Mouse (Mus musculus) CH12.LX (cell line): Measurements from ENCODE around the gene Nfix. TPM values are rescaled to one million over a fixed set of nuclear protein-coding genes. Genes with fewer than 3 reads are reported as not detected.
A peak's percentile ranks its signal among the peaks of the same experiment; 100 is the strongest.

ENCODE experiments used
- DNase-seq: peaks from one replicate; pipeline ENCODE4 v3.0.0-alpha.2; 2013; ENCODE audit errors: extremely low read depth
- H3K27ac ChIP-seq: 2 replicates; pipeline ENCODE4 v1.5.1; 2012; ENCODE audit warnings: low read depth, mild to moderate bottlenecking, control low read depth, moderate library complexity; ENCODE audit not compliant: insufficient read depth
- H3K27me3 ChIP-seq: replicated peaks from 2 replicates; pipeline ENCODE3; 2012; ENCODE audit warnings: inconsistent platforms
- H3K36me3 ChIP-seq, 2 experiments: replicated peaks in 1 of 2; 2 replicates each; pipeline versions ENCODE3 to v1.6.1; 2012; ENCODE audit warnings: inconsistent platforms in 1 of 2, low read length in 1 of 2, mild to moderate bottlenecking in 1 of 2, mixed read lengths in 1 of 2, moderate library complexity in 1 of 2; ENCODE audit not compliant: control insufficient read depth in 1 of 2, insufficient read depth in 1 of 2
- H3K4me1 ChIP-seq, 2 experiments: 2 replicates each; pipeline ENCODE4 v1.6.1; 2012; ENCODE audit warnings: inconsistent platforms in 1 of 2, moderate library complexity in 1 of 2; ENCODE audit not compliant: insufficient read depth in 2 of 2, control insufficient read depth in 1 of 2
- H3K4me2 ChIP-seq: 2 replicates; pipeline ENCODE4 v1.6.1; 2012; ENCODE audit warnings: low read depth, mild to moderate bottlenecking, control low read depth; ENCODE audit not compliant: poor library complexity, insufficient read depth, severe bottlenecking
- H3K4me3 ChIP-seq, 3 experiments: fragments of 150-350 bp in 1 of 3; sonication (generic) in 1 of 3; replicated peaks in 1 of 3; 2 replicates each; pipeline versions ENCODE3 to v1.5.1; 2011 to 2012; ENCODE audit warnings: low read depth in 2 of 3, low read length in 2 of 3, mild to moderate bottlenecking in 2 of 3, moderate library complexity in 2 of 3, control low read depth in 1 of 3, improper control_type of control experiment in 1 of 3, inconsistent platforms in 1 of 3, mixed read lengths in 1 of 3; ENCODE audit not compliant: poor library complexity in 1 of 3
- H3K79me2 ChIP-seq: replicated peaks from 2 replicates; pipeline ENCODE4 v1.6.1; 2012; ENCODE audit warnings: mild to moderate bottlenecking, moderate library complexity; ENCODE audit not compliant: control insufficient read depth, poor library complexity, insufficient read depth, severe bottlenecking; ENCODE audit errors: extremely low read depth
- H3K9ac ChIP-seq: 2 replicates; pipeline ENCODE4 v1.6.1; 2012; ENCODE audit warnings: low read depth, mild to moderate bottlenecking, control low read depth, moderate library complexity; ENCODE audit not compliant: insufficient read depth
- H3K9me3 ChIP-seq: replicated peaks from 2 replicates; pipeline ENCODE3; 2012; ENCODE audit warnings: low read length, inconsistent platforms, mixed read lengths
- BHLHE40 ChIP-seq: IDR thresholded peaks from 2 replicates; pipeline ENCODE4 v1.6.1; 2011; ENCODE audit warnings: mild to moderate bottlenecking, low read depth, low read length, improper control_type of control experiment
- CHD1 ChIP-seq: IDR thresholded peaks from 2 replicates; pipeline ENCODE4 v1.6.1; 2012; ENCODE audit warnings: low read depth, low read length, improper control_type of control experiment, inconsistent platforms
- CHD2 ChIP-seq: IDR thresholded peaks from 2 replicates; pipeline ENCODE4 v1.6.1; 2011; ENCODE audit warnings: low read length, improper control_type of control experiment
- CTCF ChIP-seq, 2 experiments: IDR thresholded peaks in 1 of 2; conservative IDR thresholded peaks in 1 of 2; 2 replicates each; pipeline ENCODE4 v1.5.1; 2011 to 2012; ENCODE audit warnings: low read depth in 2 of 2, low read length in 2 of 2, improper control_type of control experiment in 1 of 2, inconsistent platforms in 1 of 2, mild to moderate bottlenecking in 1 of 2, moderate library complexity in 1 of 2
- E2F4 ChIP-seq: IDR thresholded peaks from 2 replicates; pipeline ENCODE4 v1.6.1; 2011; ENCODE audit warnings: low read depth, low read length, improper control_type of control experiment; ENCODE audit not compliant: insufficient replicate concordance
- ELF1 ChIP-seq: IDR thresholded peaks from 2 replicates; pipeline ENCODE4 v1.6.1; 2014; ENCODE audit warnings: low read depth, mild to moderate bottlenecking, inconsistent platforms, low read length, improper control_type of control experiment
- EP300 ChIP-seq: IDR thresholded peaks from 2 replicates; pipeline ENCODE4 v1.6.1; 2011; ENCODE audit warnings: low read length, improper control_type of control experiment
- GABPA ChIP-seq: IDR thresholded peaks from 2 replicates; pipeline ENCODE4 v1.6.1; 2012; ENCODE audit warnings: low read depth, low read length, improper control_type of control experiment, inconsistent platforms; ENCODE audit not compliant: insufficient replicate concordance
- HCFC1 ChIP-seq: IDR thresholded peaks from 2 replicates; pipeline ENCODE4 v1.6.1; 2012; ENCODE audit warnings: low read depth, mild to moderate bottlenecking, inconsistent platforms, low read length, improper control_type of control experiment
- IRF4 ChIP-seq: IDR thresholded peaks from 2 replicates; pipeline ENCODE4 v1.6.1; 2014; ENCODE audit warnings: low read depth, mild to moderate bottlenecking, inconsistent platforms, low read length, improper control_type of control experiment
- JUN ChIP-seq: IDR thresholded peaks from 2 replicates; pipeline ENCODE4 v1.6.1; 2011; ENCODE audit warnings: low read depth, mild to moderate bottlenecking, low read length, improper control_type of control experiment, moderate library complexity; ENCODE audit not compliant: insufficient read depth
- JUND ChIP-seq: conservative IDR thresholded peaks from 2 replicates; pipeline ENCODE4 v1.6.1; 2011; ENCODE audit warnings: low read depth, low read length, improper control_type of control experiment
- KAT2A ChIP-seq: IDR thresholded peaks from 2 replicates; pipeline ENCODE4 v1.6.1; 2012; ENCODE audit warnings: low read length, improper control_type of control experiment, inconsistent platforms; ENCODE audit not compliant: insufficient replicate concordance
- MAFK ChIP-seq: IDR thresholded peaks from 2 replicates; pipeline ENCODE4 v1.6.1; 2011; ENCODE audit warnings: low read length, improper control_type of control experiment; ENCODE audit not compliant: insufficient replicate concordance
- MAX ChIP-seq: IDR thresholded peaks from 2 replicates; pipeline ENCODE4 v1.6.1; 2011; ENCODE audit warnings: low read length, improper control_type of control experiment
- MAZ ChIP-seq: IDR thresholded peaks from 2 replicates; pipeline ENCODE4 v1.6.1; 2012; ENCODE audit warnings: low read depth, mild to moderate bottlenecking, inconsistent platforms, low read length, improper control_type of control experiment, moderate library complexity
- MXI1 ChIP-seq: IDR thresholded peaks from 2 replicates; pipeline ENCODE4 v1.6.1; 2011; ENCODE audit warnings: mild to moderate bottlenecking, low read depth, low read length, improper control_type of control experiment
- NELFE ChIP-seq: IDR thresholded peaks from 2 replicates; pipeline ENCODE4 v1.6.1; 2011; ENCODE audit warnings: low read depth, low read length, improper control_type of control experiment
- NRF1 ChIP-seq: IDR thresholded peaks from 2 replicates; pipeline ENCODE4 v1.6.1; 2014; ENCODE audit warnings: low read depth, mild to moderate bottlenecking, inconsistent platforms, low read length, improper control_type of control experiment, moderate library complexity
- PAX5 ChIP-seq: IDR thresholded peaks from 2 replicates; pipeline ENCODE4 v1.6.1; 2012; ENCODE audit warnings: low read length, inconsistent platforms, mixed read lengths
- POLR2A ChIP-seq: IDR thresholded peaks from 2 replicates; pipeline ENCODE4 v1.6.1; 2011; ENCODE audit warnings: low read depth, mild to moderate bottlenecking, improper control_type of control experiment, low read length
- RCOR1 ChIP-seq: conservative IDR thresholded peaks from 2 replicates; pipeline ENCODE4 v1.6.1; 2012; ENCODE audit warnings: low read depth, mild to moderate bottlenecking, inconsistent platforms, low read length, improper control_type of control experiment
- SIN3A ChIP-seq: IDR thresholded peaks from 2 replicates; pipeline ENCODE4 v1.6.1; 2012; ENCODE audit warnings: low read length, improper control_type of control experiment, inconsistent platforms
- TBP ChIP-seq: conservative IDR thresholded peaks from 2 replicates; pipeline ENCODE4 v1.6.1; 2011; ENCODE audit warnings: low read depth, low read length, improper control_type of control experiment
- TCF12 ChIP-seq: IDR thresholded peaks from 2 replicates; pipeline ENCODE4 v1.6.1; 2014; ENCODE audit warnings: low read depth, mild to moderate bottlenecking, inconsistent platforms, low read length, improper control_type of control experiment
- UBTF ChIP-seq: IDR thresholded peaks from 2 replicates; pipeline ENCODE4 v1.6.1; 2012; ENCODE audit warnings: low read depth, mild to moderate bottlenecking, inconsistent platforms, low read length, improper control_type of control experiment, moderate library complexity
- USF1 ChIP-seq: IDR thresholded peaks from 2 replicates; pipeline ENCODE4 v1.6.1; 2014; ENCODE audit warnings: low read depth, mild to moderate bottlenecking, inconsistent platforms, low read length, improper control_type of control experiment
- USF2 ChIP-seq: conservative IDR thresholded peaks from 2 replicates; pipeline ENCODE4 v1.6.1; 2011; ENCODE audit warnings: low read depth, low read length, improper control_type of control experiment
- ZC3H11A ChIP-seq: IDR thresholded peaks from 2 replicates; pipeline ENCODE4 v1.6.1; 2012; ENCODE audit warnings: low read depth, mild to moderate bottlenecking, inconsistent platforms, low read length, improper control_type of control experiment
- ZKSCAN1 ChIP-seq: IDR thresholded peaks from 2 replicates; pipeline ENCODE4 v1.6.1; 2012; ENCODE audit warnings: low read depth, inconsistent platforms, low read length, improper control_type of control experiment, borderline replicate concordance
- ZMIZ1 ChIP-seq: IDR thresholded peaks from 2 replicates; pipeline ENCODE4 v1.6.1; 2012; ENCODE audit warnings: low read depth, mild to moderate bottlenecking, inconsistent platforms, low read length, improper control_type of control experiment
- ZNF384 ChIP-seq: IDR thresholded peaks from 2 replicates; pipeline ENCODE4 v1.6.1; 2012; ENCODE audit warnings: low read depth, low read length, improper control_type of control experiment, inconsistent platforms
- dilution Hi-C: fragments of 300-500 bp; cut with MboI; formaldehyde crosslinking; loops from 2 replicates; pipeline ENCODE4 v1.14.3; 2020; ENCODE audit warnings: low sequenced_read_pairs; ENCODE audit not compliant: extremely low pct_unique_long_range_greater_than_20kb, extremely low pct_ligation_motif_present
- in situ Hi-C: fragments of 300-500 bp; cut with MboI; formaldehyde crosslinking; loops from 3 replicates; pipeline ENCODE4 v1.14.3; 2019; ENCODE audit warnings: low sequenced_read_pairs, low pct_ligation_motif_present, low pct_unique_long_range_greater_than_20kb, mixed read lengths
- polyA plus RNA-seq: library from polyadenylated mRNA; unstranded; fragments of >175 nt; gene quantifications from 2 replicates; pipeline ENCODE4 v1.2.1, GENCODE M21; 2012; ENCODE audit warnings: low read depth; ENCODE audit not compliant: insufficient read length
- total RNA-seq, 2 experiments: library from RNA; depleted of rRNA; stranded (reverse); fragments of 300-350 nt in 1 of 2; fragments of >200 nt in 1 of 2; gene quantifications; 2 replicates each; pipeline ENCODE4 v1.2.3; 2012 to 2014

Nfix gene
- total and polyA plus RNA-seq, 3 experiments, result 0.09 to 10.5 (median 1.1) TPM

DNA sequence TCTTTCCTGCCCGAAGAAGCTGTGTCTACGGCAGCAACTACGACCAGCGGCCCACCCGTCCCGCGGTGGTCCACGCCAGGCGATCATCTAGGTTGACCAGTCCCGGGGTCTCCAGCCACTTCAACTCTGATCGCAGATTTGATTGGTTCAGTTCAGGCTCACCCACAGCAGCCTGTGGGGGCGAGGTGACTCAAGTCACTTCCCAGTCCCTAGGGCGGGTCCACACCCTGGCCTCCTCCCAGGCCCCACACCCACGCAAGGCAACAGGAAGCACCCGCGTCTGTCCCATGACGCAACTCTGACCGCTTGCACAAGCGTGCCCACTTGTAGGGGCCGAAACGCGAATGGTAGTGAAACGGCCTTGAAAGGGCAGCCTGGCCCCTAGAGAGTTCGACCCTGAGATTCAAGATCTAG, 138.7 kb downstream of the Nfix start (continued):
- no peak for TF ChIP-seq MAFK
- peak; percentile 46; the same call in 1 of the 2 replicates for TF ChIP-seq NELFE
- 0 out of 2 replicates have a peak, but pooled peaks have one; percentile 55 for TF ChIP-seq KAT2A
- no peak for TF ChIP-seq GABPA
- TF ChIP-seq HCFC1, result peak; percentile 54
- peak; percentile 60 for TF ChIP-seq POLR2A
- peak; percentile 77 for TF ChIP-seq RCOR1
- TF ChIP-seq ZC3H11A, result no peak
- peak; percentile 61; the same call in 1 of the 2 replicates for TF ChIP-seq SIN3A
- no peak for TF ChIP-seq USF2
- peak; percentile 71 for TF ChIP-seq ELF1

DNA sequence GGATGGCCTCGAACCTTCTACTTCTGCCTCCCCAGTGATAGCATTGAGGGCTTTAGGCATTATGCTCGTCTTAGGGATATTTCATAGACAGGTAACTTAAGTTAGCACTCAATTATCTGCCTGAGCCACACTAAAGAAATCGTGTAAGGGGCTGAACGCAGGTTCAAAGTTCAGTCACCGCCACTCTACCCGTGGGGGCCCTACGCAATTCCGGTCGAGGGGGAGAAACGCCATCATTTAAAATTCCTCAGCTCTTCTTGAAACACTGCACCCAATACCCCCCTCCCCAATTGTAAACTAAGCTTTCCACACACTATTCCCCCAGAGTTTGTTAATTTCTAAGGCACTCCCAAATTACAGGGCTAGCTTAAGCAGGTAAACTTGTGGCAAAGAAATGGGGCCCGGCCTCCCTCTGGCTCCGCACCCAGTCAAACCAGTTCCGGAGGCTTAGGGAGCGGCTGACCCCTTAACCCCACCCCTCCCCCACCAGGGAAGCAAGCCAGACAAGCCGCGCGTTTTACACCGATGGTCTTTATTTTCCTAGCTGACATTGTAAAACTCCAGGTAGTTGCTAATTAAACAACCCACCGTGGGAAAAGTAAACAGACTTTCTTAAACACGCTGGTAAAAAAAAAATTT, 139.2 kb downstream of the Nfix start:
- Histone ChIP-seq H3K79me2 (peaks cover 23% of the 10 kb centered on the region), H3K9ac (peak overlapping the region; percentile 95), H3K4me1 (peaks cover 7 to 42% of the 10 kb centered on the region in 2 experiments), H3K36me3 (no peaks in the 10 kb centered on the region), H3K27ac (peak overlapping the region; percentile 97), H3K27me3 (no peaks in the 10 kb centered on the region), H3K4me3 (peak overlapping the region; percentile 68 to 97 (median 80)), H3K9me3 (no peaks in the 10 kb centered on the region), H3K4me2 (peak overlapping the region; percentile 82)
- TF ChIP-seq SIN3A (no peak; the same call in 1 of the 2 replicates), TCF12 (no peak), ZC3H11A (no peak), NELFE (0 out of 2 replicates have a peak, but pooled peaks have one; percentile 34), MAX (no peak), MXI1 (no peak), UBTF (peak; percentile 24; the same call in 1 of the 2 replicates), USF1 (no peak), ZMIZ1 (0 out of 2 replicates have a peak, but pooled peaks have one; percentile 5), POLR2A (peak; percentile 30; the same call in 1 of the 2 replicates), E2F4 (no peak), NRF1 (no peak), JUN (no peak), PAX5 (no peak), KAT2A (no peak), ELF1 (no peak; the same call in 1 of the 2 replicates), HCFC1 (no peak), BHLHE40 (no peak), CHD1 (peak; percentile 86), EP300 (no peak), TBP (0 out of 2 replicates have a peak, but pooled peaks have one; percentile 35), CTCF (conservative IDR thresholded peaks at IDR 0.05 in 1 of 2, IDR thresholded peaks at IDR 0.05 in 1 of 2; ENCODE audit: low read depth in 2 of 2, low read length in 2 of 2) (no peak), ZNF384 (0 out of 2 replicates have a peak, but pooled peaks have one; percentile 26), JUND (no peak), CHD2 (0 out of 2 replicates have a peak, but pooled peaks have one; percentile 64), MAZ (no peak), IRF4 (no peak), ZKSCAN1 (no peak), USF2 (no peak)
- peak; percentile 47 for DNase-seq
- dilution Hi-C loops (no loop called here), in situ Hi-C loops (no loop called here)
